In the genomic region with DNA sequence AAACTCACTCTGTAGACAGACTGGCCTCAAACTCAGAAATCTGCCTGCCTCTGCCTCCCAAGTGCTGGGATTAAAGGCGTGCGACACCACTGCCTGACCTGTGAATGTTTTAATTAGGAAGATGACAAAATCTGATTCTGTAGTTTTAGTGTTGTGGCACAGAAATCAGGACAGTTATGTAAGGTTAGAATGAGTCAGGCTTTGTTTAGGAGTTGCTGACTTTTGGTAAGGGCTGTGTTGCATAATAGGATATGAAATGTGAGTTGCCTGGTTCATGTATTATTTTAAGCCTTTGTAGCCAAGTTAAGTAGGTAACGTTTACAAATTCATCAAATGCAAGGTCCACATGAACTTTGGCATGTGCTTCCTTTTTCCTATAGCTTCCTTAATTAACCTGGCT, we compare ENCODE assay signal across 9 mouse cellular contexts. TPM values are rescaled to one million over a fixed set of nuclear protein-coding genes. Genes with fewer than 3 reads are reported as not detected.
DNase-seq lines count a peak whose midpoint lies in the region; ATAC-seq and TF ChIP-seq lines count a peak whose summit lies in the region.
"Had no signal": no experiment of that assay in that cellular context is flagged by ENCODE, and none has a peak within 500 bp of the region (broad histone marks: within the 10 kb centered on the region; RNA-seq: fewer than 3 reads in every experiment).

No protein-coding gene starts in this region.

- H3K4me3 ChIP-seq in lung, embryonic 14.5 days (ENCODE audit: low read depth, low read length): peak overlapping the region; percentile 80
- peak overlapping the region; percentile 53; the same call in 1 of the 2 replicates for H3K4me3 ChIP-seq in forebrain, embryonic 11.5 days (ENCODE audit: low read depth, low read length)
- H3K4me3 ChIP-seq in liver, embryonic 11.5 days (ENCODE audit: low read depth, low read length): peak overlapping the region; percentile 67
- peak overlapping the region; percentile 83 for H3K4me3 ChIP-seq in stomach, embryonic 16.5 days (replicated peaks; ENCODE audit: low read length)

- no peaks in the 10 kb centered on the region for H3K4me1 ChIP-seq in lung, embryonic 14.5 days (ENCODE audit: insufficient read depth)
- H3K4me1 ChIP-seq in forebrain, embryonic 11.5 days (replicated peaks; ENCODE audit: control insufficient read depth, insufficient read depth, low read length): no peaks in the 10 kb centered on the region
- H3K4me1 ChIP-seq in liver, embryonic 11.5 days (replicated peaks; ENCODE audit: control insufficient read depth, insufficient read depth, low read length): 0 out of 2 replicates have a peak, but pooled peaks cover 3% of the 10 kb centered on the region
- no peaks in the 10 kb centered on the region for H3K4me1 ChIP-seq in stomach, embryonic 16.5 days (ENCODE audit: control insufficient read depth, insufficient read depth, low read length)

- no peak for ATAC-seq in lung, embryonic 14.5 days (ENCODE audit: insufficient read depth)
- ATAC-seq in forebrain, embryonic 11.5 days (replicated peaks; ENCODE audit: low FRiP score): no peak
- ATAC-seq in liver, embryonic 11.5 days (replicated peaks; ENCODE audit: low FRiP score): no peak
- no peak for ATAC-seq in stomach, embryonic 16.5 days (ENCODE audit: insufficient read depth, low FRiP score)
- ATAC-seq in CD4-positive, CD25-positive, alpha-beta regulatory T cell, adult 4 months: no peak

- H3K9me3 ChIP-seq in lung, embryonic 14.5 days (ENCODE audit: low read depth, low read length): no peaks in the 10 kb centered on the region
- H3K9me3 ChIP-seq in forebrain, embryonic 11.5 days (ENCODE audit: control insufficient read depth, low read length): no peaks in the 10 kb centered on the region
- H3K9me3 ChIP-seq in liver, embryonic 11.5 days (ENCODE audit: control insufficient read depth, low read length): no peaks in the 10 kb centered on the region
- no peaks in the 10 kb centered on the region for H3K9me3 ChIP-seq in stomach, embryonic 16.5 days (replicated peaks; ENCODE audit: control insufficient read depth, low read length)

- no peak for TF ChIP-seq CTCF in lung, embryonic 14.5 days (IDR thresholded peaks at IDR 0.05; ENCODE audit: low read depth)

- peak overlapping the region; percentile 68 for H3K4me2 ChIP-seq in lung, embryonic 14.5 days
- H3K4me2 ChIP-seq in forebrain, embryonic 11.5 days (ENCODE audit: low read depth, low read length, severe bottlenecking): peak overlapping the region; percentile 55
- H3K4me2 ChIP-seq in liver, embryonic 11.5 days: peak overlapping the region; percentile 76
- peak overlapping the region; percentile 60 for H3K4me2 ChIP-seq in stomach, embryonic 16.5 days (ENCODE audit: low read depth, low read length)

- DNase-seq in lung, embryonic 14.5 days: no peak
- no peak for DNase-seq in lung, postnatal 4 days
- DNase-seq in forebrain, embryonic 11.5 days (ENCODE audit: low spot score): no peak
- no peak for DNase-seq in liver, embryonic 11.5 days (ENCODE audit: low spot score)
- DNase-seq in frontal cortex, postnatal 10 days (ENCODE audit: low spot score in 2 of 2): no peak
- no peak for DNase-seq in urinary bladder, adult 2 months (ENCODE audit: low spot score)
- DNase-seq: right cerebral cortex, postnatal 25 days had no signal

- peaks cover 16% of the 10 kb centered on the region for H3K36me3 ChIP-seq in lung, embryonic 14.5 days (ENCODE audit: insufficient read depth)
- no peaks in the 10 kb centered on the region for H3K36me3 ChIP-seq in forebrain, embryonic 11.5 days (ENCODE audit: control insufficient read depth, insufficient read depth, low read length)
- H3K36me3 ChIP-seq in liver, embryonic 11.5 days (ENCODE audit: control insufficient read depth, insufficient read depth, low read length): peaks cover 5% of the 10 kb centered on the region; the same call in 1 of the 2 replicates
- peaks cover 12% of the 10 kb centered on the region for H3K36me3 ChIP-seq in stomach, embryonic 16.5 days (ENCODE audit: control insufficient read depth, insufficient read depth, low read length)

- peak overlapping the region; percentile 89 for H3K9ac ChIP-seq in lung, embryonic 14.5 days
- no peak overlapping the region for H3K9ac ChIP-seq in forebrain, embryonic 11.5 days (ENCODE audit: low read length)
- H3K9ac ChIP-seq in liver, embryonic 11.5 days (ENCODE audit: low read depth, low read length): no peak overlapping the region
- H3K9ac ChIP-seq in stomach, embryonic 16.5 days (ENCODE audit: low read length): no peak overlapping the region

- WGBS in lung, embryonic 14.5 days: 84% methylated on average over 3 of the region's 3 CpGs
- WGBS in forebrain, embryonic 11.5 days: 92% methylated on average over 3 of the region's 3 CpGs
- 73% methylated on average over 3 of the region's 3 CpGs for WGBS in liver, embryonic 11.5 days
- 81% methylated on average over 3 of the region's 3 CpGs for WGBS in stomach, embryonic 16.5 days

- no peaks in the 10 kb centered on the region for H3K27me3 ChIP-seq in lung, embryonic 14.5 days (ENCODE audit: insufficient read depth, low read length)
- H3K27me3 ChIP-seq in forebrain, embryonic 11.5 days (ENCODE audit: control insufficient read depth, insufficient read depth, low read length): no peaks in the 10 kb centered on the region
- H3K27me3 ChIP-seq in liver, embryonic 11.5 days (replicated peaks; ENCODE audit: control insufficient read depth, insufficient read depth, low read length): no peaks in the 10 kb centered on the region
- H3K27me3 ChIP-seq in stomach, embryonic 16.5 days (ENCODE audit: control insufficient read depth, insufficient read depth, low read length): no peaks in the 10 kb centered on the region

- H3K27ac ChIP-seq in lung, embryonic 14.5 days (ENCODE audit: low read depth): no peak overlapping the region
- H3K27ac ChIP-seq in forebrain, embryonic 11.5 days (ENCODE audit: low read depth, low read length): no peak overlapping the region
- H3K27ac ChIP-seq in liver, embryonic 11.5 days (ENCODE audit: low read depth, low read length): no peak overlapping the region
- H3K27ac ChIP-seq in stomach, embryonic 16.5 days (ENCODE audit: low read length): no peak overlapping the region

RNA-seq across cellular contexts. Expression of gene Riok2, which starts 1.5 kb away (rescaled TPM):
- 26.8 and 29.3 TPM in 2 replicates for polyA plus RNA-seq in lung, embryonic 14.5 days (2014; fragmentation: Nextera tagmentation; extraction: Ambion mirVana)
- polyA plus RNA-seq in forebrain, embryonic 11.5 days (2014; fragmentation: Nextera tagmentation; extraction: Ambion mirVana): 29.6 and 33.6 TPM in 2 replicates
- 29.6 and 31.6 TPM in 2 replicates for polyA plus RNA-seq in liver, embryonic 11.5 days (2014; fragmentation: Nextera tagmentation; extraction: Ambion mirVana)
- polyA plus RNA-seq in stomach, embryonic 16.5 days (2015; fragmentation: Nextera tagmentation; extraction: Ambion mirVana): 21.8 and 24.9 TPM in 2 replicates
- polyA plus RNA-seq in CD4-positive, CD25-positive, alpha-beta regulatory T cell, adult 4 months (2017; shearing (Covaris generic)): 10 to 100 TPM; 35.3 to 36.4 TPM
- 25.1 and 32.0 TPM in 2 replicates for polyA plus RNA-seq in urinary bladder, adult 2 months (2012; rRNA removed)

RNA-seq across cellular contexts. Expression of gene Lix1, which starts 26.9 kb away (rescaled TPM):
- polyA plus RNA-seq in lung, embryonic 14.5 days (2014; fragmentation: Nextera tagmentation; extraction: Ambion mirVana): 0.26 and 0.60 TPM in 2 replicates
- polyA plus RNA-seq in forebrain, embryonic 11.5 days (2014; fragmentation: Nextera tagmentation; extraction: Ambion mirVana): 89.3 and 106 TPM in 2 replicates
- 2.8 and 3.9 TPM in 2 replicates for polyA plus RNA-seq in liver, embryonic 11.5 days (2014; fragmentation: Nextera tagmentation; extraction: Ambion mirVana)
- polyA plus RNA-seq in stomach, embryonic 16.5 days (2015; fragmentation: Nextera tagmentation; extraction: Ambion mirVana): 4.9 and 5.9 TPM in 2 replicates
- polyA plus RNA-seq in CD4-positive, CD25-positive, alpha-beta regulatory T cell, adult 4 months (2017; shearing (Covaris generic)): under 1 TPM; 0.30 to 0.32 TPM
- 1.6 and 1.8 TPM in 2 replicates for polyA plus RNA-seq in urinary bladder, adult 2 months (2012; rRNA removed)

Comparison
In these comparisons a context has a peak if more than half of its experiments do, and no peak if none do; other contexts are left out.
1. RNA of gene Lix1, which starts 26.9 kb away (polyA plus RNA-seq): 89.3 to 106 TPM in forebrain, embryonic 11.5 days; 4.9 to 5.9 TPM in stomach, embryonic 16.5 days, 2.8 to 3.9 TPM in liver, embryonic 11.5 days, 1.6 to 1.8 TPM in urinary bladder, adult 2 months, 0.30 to 0.32 TPM in CD4-positive, CD25-positive, alpha-beta regulatory T cell, adult 4 months and 0.26 to 0.60 TPM in lung, embryonic 14.5 days; every median in the first group is over 10 times any median in the second.
2. Peak in every context shown above with its lines, with median percentiles within 50 percentile points of each other: H3K4me2 ChIP-seq and H3K4me3 ChIP-seq.